Mouse (Mus musculus) right cerebral cortex, postnatal 10 days (tissue): ENCODE results near the gene 4930438A08Rik.
A peak's percentile ranks its signal among the peaks of the same experiment; 100 is the strongest.
"Not testable (repeated sequence)": the region's sequence is repeated elsewhere in the genome, so short reads cannot be mapped to it uniquely, and the experiment has no call there.

ENCODE experiments used
- DNase-seq, 2 experiments: peaks; one replicate each; pipeline ENCODE4 v3.0.0; 2021; ENCODE audit warnings: low spot score in 2 of 2

The 4930438A08Rik gene

DNA sequence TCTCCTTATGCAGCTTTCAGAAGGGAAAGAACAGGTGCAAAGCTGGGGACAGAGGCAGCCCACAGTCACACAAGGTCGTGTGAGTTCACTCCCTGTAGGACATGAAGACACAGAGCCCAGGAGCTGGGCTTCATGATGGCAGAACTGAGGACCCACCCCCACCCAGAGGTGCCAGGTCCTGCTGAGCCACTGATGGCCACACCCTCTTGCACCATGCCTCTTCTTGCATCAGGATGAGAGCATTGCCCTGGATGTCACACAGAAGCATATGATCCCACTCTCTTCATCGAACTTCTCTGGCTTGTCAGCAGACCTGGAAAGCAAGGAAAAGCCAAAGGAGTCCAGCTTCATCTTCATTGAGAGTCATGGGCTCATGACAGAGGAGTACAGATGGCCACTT lies at the start of gene 4930438A08Rik:
TSS of gene 4930438A08Rik (plus strand) at position 228 of the 400 bp plus-strand sequence.
- DNase-seq: no peak

DNA sequence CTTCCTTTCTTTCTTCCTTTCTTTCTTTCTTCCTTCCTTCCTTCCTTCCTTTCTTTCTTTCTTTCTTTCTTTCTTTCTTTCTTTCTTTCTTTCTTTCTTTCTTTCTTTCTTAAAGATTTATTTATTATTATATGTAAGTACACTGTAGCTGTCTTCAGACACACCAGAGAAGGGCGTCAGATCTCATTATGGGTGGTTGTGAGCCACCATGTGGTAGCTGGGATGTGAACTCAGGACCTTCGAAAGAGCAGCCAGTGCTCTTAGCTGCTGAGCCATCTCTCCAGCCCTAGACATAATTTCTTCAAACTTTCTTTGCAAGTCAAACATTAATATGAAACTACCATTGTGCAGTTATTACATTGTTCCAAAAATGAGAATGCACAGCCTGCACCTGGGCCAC lies 49.7 kb upstream of the 4930438A08Rik start:
- not testable (repeated sequence) for DNase-seq

DNA sequence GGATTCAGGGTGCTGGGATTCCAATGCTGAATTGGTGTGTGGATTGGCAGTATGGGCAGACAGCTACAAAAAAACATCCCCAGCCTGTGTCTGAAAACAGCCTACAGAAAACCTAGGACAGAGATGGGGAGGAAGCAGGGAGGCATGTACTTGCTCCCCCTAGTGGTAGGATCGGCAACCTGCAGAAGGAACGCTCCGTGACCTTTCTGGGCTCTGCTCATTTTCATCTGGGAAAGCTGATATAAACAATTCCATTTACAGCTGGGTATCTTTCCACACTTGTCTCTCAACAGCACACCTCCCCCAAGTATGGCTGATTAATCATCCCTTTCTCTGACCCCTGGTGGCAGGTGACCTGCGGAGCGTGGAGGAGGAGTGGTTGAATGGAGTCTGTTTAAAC lies 48.9 kb upstream of the 4930438A08Rik start:
- peak; percentile 52 to 61 for DNase-seq

DNA sequence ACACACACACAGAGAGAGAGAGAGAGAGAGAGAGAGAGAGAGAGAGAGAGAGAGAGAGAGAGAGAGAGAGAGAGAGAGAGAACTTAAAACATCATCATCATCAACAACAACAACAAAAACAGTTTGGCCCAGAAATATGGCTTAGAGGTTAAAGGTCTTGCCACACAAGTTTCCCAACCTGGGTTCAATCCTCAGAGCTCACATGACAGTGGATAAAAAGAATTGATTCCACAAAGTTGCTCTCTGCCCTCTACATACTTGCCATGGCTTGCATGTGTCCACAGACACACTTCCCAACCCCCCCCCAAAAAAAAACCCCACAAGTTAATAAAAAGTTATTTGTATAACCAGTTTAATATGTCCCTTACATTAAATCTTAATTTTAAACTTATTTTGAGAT lies 48.2 kb upstream of the 4930438A08Rik start:
- DNase-seq: no peak

- not testable (repeated sequence) for DNase-seq
These were observed 46.6 kb upstream of the 4930438A08Rik start for GRCm38 (mm10) chr11:58228021-58228420.

- no peak for DNase-seq
These were observed 44.1 kb upstream of the 4930438A08Rik start for GRCm38 (mm10) chr11:58230396-58230910.

- no peak for DNase-seq
These were observed 43.4 kb upstream of the 4930438A08Rik start for GRCm38 (mm10) chr11:58231156-58231555.

- not testable (repeated sequence) for DNase-seq
These were observed 40.0 kb upstream of the 4930438A08Rik start for GRCm38 (mm10) chr11:58234551-58234950.

- DNase-seq: no peak
These were observed 39.4 kb upstream of the 4930438A08Rik start for GRCm38 (mm10) chr11:58235152-58235551.

DNA sequence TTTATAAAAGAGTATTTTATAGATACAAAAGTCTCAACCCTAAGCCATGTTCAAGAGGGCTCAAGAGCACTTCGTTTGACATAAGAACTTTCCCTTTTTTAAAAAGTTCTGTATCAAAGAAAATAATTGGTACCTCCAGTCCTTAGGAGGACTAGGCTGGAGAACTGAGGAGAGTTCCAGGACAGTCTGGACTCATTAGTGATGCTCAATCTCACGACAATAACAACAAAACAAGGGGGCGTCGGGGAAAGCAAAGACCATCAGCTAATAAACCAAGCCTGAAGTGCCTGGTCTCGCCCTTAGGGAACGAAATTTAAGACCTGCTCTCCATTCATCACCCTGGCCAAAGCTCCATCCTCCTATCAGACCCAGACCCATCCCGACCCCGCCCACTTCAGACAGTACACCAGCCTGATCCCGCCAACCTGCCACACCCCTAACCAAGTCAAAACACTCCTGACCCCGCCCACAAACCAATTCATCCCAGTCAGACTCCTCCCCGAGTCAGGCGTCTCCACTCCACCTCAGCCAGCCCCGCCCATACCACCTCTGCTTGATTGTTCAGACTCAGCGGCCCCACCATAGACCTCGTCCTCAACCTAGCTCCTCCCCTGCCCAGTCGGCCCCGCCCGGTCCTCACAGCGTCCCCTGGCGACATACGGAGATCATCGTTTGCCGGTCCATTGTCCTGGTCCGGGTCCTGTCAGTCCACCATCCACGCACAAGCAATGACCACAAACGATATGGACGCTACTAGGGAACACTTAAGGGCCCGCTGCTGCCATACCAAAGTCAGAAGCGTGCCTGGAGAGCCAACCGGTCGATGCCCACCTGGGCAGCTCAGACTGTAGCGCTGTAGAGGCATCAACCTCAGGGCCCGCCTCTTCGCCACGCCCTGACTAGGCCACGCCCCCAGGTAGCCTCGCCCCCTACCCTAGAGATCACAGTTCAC lies 35.5 kb upstream of the 4930438A08Rik start:
- DNase-seq: peak; percentile 29 to 31

DNA sequence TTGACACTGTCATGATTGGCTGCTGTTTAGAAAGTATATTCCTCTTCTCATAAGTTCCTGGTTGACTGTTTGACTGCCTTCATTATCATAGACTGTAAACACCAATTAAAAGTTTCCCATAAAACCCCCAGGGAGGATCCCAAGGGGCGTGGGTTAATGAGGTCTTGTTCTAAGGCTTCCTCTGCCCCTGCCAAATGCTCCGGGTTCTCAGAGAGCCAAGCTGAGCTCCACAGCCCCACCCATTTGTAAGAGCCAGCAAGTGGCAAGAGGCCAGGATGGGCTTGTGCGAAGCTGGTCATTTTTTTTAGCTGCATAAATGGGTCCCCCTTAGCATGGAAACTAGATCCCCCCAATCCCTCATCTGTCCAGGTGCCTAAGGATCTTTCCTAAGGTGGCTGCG lies 27.3 kb upstream of the 4930438A08Rik start:
- DNase-seq: no peak

DNA sequence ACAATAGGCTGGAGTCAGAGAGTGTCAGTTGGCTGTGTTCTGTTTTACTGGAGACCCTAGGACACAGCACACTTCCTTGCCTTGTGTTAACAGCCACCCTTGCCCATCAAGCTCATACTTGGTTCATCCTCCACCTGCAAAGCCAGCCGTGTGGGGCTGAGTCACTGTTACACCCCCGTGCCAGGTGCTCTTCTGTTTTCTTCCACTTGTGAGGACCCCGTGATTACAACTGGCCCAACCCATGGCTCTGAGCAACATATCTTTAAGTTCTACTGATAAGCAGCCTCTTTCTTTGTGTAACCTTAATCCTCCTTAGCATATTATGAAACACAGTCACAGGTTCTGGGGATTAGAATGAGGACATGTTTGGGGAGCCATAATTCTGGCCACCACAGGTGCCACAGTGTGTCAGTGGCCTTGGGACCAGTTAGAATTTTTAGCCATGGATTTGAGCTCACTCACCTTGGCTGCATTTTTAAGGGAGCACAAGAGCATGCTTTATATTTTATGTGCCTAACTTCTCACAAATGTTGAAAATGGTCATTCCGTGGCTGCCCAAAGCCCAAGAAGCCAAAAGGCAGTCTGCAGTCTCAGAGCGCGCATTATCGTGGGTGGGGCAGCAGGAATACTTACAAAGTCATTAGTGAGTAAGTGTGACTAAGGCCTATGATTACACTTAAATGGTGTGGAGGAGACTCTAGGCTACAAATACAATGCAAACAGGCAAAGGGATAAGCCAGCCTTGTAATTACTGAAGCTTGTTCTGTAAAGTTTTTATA lies 25.2 kb upstream of the 4930438A08Rik start:
- no peak for DNase-seq

DNA sequence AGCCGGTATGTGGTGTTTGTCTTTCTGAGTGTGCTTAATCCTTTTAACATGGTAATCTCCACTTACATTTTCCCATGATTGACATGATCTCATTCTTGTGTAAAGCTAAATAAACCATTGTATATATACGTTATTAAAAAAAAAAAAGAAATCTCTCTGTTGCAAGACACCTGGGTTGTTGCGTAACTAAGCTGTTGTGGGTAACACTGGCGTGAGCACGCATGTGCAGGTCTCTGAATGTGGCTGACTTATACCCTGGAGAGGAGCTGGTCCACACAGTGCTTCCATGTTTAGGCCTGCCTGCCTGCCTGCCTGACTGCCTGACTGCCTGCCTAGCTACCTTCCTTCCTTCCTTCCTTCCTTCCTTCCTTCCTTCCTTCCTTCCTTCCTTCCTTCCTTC lies 24.0 kb upstream of the 4930438A08Rik start:
- no peak for DNase-seq

GRCm38 (mm10) chr11:58254411-58254810 lies 20.2 kb upstream of the 4930438A08Rik start:
- no peak for DNase-seq

- no peak for DNase-seq
These were observed 16.8 kb upstream of the 4930438A08Rik start for GRCm38 (mm10) chr11:58257816-58258215.

DNA sequence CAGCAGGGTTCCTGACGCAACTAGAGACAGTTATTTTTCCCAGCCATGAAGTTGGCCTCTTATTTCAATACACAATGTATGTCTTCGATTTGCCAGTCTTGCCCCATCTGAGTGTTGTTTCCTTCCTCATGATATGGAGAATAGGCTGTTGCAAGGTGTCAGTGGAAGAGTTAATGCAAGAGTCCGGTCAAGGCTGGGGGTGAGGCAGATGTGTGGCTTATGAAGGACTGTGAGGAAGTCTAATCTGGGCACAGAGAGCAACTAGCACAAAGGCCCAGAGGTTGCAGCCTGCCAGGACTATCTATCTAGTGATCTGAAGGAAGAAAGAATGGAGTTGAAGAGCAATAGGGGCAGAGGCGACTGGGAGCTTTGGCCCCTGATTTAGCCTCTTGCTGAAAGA lies 14.4 kb upstream of the 4930438A08Rik start:
- DNase-seq: no peak

DNA sequence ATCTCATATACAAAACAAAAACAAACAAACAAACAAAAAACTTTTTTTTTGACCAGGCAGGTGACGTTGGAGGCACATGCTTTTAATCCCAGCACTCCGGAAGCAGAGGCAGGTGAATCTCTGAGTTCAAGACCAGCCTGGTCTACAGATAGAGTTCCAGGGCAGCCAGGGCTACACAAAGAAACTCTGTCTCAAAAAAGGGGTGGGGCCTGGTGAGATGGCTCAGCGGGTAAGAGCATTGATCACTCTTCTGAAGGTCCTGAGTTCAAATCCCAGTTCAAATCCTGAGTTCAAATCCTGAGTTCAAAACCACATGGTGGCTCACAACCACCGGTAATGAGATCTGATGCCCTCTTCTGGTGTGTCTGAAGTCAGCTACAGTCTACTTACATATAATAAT lies 12.8 kb upstream of the 4930438A08Rik start:
- DNase-seq: no peak

DNA sequence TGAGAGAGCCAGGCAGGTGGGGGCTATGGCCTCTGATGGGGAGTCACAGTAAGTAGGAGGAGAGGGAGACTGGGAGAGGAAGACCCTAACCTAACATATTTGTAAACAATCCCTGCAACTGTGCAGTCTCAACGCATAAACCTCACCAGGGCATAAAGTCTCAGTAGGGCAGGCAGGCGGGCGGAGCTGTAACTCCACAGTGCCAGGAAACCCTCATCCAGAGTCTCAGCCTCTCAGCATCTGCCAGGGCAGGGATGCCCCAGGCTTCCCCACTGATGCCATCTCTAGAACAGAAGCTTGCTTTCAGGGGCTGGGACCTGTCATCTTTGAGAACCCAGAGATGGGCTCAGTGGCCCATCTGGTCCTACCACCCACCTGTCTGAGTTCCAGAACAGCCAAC lies 12.3 kb upstream of the 4930438A08Rik start:
- no peak for DNase-seq

DNA sequence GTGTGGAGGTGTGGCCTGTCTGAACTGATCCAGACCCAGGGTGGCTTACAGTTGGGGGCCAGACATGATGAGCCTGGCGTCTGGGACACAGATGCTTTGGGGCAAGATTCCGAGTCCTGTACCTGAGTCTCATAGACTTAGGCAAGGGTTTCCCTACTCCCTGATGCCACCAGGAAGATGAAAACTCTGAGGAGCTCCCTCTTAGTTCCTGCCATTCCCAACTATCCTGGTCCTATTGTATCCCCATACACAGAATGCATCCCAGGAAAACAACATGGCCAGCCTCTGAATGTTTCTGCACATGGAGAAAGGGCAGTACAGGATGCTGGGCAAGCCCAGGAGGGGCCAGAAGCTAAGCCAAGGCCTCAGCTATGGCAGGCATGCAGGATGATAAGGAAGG lies 11.1 kb upstream of the 4930438A08Rik start:
- no peak for DNase-seq

- DNase-seq: no peak
These were observed 10.1 kb upstream of the 4930438A08Rik start for GRCm38 (mm10) chr11:58264546-58264945.

DNA sequence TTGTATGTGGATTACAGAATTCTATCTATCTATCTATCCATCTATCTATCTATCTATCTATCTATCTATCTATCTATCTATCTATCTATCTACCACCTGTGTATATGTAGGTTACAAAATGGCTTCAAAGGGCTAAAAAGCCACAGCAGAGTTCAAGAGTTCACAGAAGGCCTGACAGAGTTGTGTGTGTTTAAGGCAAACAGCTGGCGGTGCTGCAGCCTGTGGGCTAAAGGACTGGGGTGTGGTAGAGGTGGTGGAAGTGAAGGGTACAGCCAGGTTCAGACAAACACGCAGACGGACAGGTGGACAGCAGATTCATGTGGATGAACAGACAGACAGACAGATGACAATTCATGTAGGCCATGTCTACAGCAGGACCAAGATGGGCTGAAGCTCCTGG lies 6.3 kb upstream of the 4930438A08Rik start:
- no peak for DNase-seq

- DNase-seq: no peak
These were observed 1.2 kb downstream of the 4930438A08Rik start for GRCm38 (mm10) chr11:58275756-58276155.
